Mouse (Mus musculus): ENCODE measurements around the gene Met.

The Met gene

DNA sequence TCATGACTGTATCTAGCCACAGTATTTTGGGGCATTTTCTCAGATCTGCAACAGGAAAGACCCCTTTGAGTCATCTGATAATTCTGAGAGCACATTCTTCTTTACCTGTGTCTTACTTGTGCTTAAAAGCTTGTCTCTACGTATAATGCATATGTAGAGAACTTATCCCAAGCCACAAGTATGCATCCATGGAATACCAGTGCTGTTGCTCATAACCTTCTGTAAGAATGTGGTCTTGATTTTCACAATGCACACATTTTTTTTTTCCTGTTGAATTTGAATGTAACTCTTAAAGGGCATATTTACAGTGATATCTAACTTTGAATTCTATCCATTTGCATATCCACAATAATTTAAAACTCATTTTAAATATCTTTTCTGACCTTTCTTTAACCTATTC, 31.8 kb downstream of the Met start:
- DNase-seq, result no peak

DNA sequence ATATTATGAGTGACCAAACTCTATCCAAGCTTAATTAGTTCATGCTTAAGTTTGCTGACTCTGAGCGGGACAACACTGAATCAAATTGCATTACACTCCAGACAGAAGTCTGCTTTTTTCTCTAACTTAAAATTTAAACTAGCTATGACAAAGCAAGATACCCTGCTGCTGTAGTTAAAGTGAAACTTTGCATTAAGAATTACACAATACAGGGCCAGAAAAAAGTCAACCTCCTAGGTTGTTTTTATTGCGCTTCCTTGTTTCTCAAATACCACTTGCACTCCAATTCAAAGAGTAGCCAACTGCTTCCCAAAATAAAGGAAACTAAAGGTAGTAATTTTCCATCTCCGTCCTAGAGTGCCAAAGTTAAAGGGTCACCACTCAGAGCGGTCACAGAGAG, 33.8 kb downstream of the Met start:
- no peak for DNase-seq

DNA sequence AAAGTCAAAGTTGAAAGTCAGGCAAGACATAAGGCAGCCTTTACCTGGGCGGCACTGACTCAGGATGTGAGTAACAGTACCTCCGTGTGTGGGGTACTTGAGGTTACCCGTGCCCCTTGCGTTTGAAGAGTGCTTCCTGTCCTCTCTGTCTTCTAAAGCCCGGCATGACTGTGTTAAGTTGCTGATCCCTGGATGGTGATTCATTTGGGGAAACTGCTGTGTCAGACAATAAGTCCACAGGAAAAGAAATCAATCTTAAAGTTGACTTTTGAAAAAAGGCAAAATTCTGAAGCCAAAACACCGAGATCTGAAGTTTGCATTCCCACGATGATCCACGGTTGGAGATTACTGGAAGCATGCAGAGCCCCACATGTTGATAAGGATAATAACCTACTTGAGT, 35.2 kb downstream of the Met start:
- no peak for DNase-seq

DNA sequence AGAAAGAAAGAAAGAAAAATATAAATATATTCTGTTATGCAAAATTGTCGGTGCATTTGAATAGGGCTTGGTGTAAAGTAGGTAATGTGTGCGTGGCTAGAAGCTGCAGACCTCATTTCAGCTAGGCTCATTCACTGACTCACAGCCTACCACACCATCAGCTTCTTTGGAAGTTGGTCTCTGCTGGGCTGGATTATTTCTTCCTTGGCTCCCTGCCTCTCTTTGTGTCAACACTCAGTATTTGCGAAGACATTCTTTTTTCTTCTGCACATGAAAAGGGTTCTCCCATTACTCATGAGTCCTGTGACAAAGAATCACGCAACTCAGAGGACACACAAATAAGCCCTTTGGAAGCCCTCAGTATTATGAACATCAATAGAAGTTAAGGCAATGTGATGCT, 37.8 kb downstream of the Met start:
- DNase-seq, result peak; percentile 34

DNA sequence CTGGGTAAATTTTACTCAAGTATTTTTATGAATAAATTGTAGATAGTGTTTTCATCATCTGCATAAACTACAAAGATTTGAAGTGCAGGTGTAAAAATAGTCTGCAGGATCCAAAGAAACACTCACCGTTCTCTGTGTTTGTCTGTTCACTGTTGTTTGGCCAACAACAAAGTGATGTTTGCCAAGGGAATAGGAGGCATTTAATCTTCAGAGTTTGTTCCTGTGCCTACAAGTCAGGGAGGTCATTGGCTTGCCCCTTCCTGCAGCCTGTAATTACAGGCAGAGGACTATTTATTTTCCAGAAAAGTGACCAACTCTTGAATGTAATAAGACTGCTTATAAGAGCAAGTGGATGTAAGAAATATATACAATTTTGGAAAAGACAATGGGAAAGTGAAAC, 38.7 kb downstream of the Met start:
- DNase-seq, result no peak

DNA sequence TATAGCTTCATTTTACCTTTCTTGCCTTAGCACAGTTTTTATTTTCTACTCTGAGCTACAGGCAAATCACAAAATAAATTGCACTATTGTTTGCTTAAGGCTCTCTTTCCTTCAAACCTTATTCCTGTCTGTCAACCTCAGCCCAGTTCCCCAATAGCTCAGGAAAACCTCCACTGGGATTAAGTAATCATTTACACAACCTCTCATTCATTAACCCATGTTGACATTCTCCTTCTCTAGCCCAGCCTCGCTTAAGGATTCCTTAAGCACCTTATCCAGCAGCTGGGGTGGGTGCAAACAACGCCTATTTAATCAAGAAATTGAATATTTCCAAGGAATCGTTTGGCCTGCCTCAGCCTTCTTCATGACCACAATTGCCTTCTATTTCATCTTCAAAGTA, 40.1 kb downstream of the Met start:
- DNase-seq, result no peak

DNA sequence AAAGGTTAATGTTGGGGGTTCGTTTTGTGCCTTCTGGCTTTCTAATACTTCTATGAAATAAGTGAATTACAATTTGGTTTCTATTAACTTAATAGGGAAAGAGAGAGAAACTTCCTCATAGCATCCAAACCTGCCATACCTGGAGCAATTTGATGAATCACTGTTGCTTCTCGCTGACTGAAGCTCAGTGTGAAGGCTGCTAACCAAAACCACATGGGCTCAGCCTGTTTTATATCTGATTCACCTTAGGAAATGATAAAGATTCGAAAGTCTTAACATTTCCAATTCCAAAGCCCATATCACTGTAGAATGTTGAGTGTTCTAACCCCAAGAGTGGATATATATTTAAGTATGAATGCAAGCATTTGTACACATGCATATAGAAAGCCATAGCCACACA, 41.9 kb downstream of the Met start:
- DNase-seq, result no peak

DNA sequence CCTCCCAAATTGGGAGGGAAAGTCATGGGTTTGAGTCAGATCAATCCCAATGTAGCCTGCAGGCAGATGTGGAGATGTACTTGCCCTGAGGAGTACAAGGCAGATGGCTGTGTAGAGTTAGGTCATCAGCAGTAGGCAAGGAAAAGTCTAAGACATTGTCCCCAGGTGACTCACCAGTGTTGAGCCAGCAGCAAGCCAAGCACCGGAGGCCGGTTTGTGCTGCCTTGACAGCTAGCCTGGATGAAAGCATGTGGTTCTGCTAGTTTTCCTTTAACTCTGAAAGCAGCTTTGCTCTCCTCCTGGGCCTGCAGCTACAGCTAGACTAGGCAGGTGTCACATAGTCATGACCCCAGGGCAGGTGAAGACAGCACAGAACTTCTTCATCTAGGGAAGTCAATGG, 43.2 kb downstream of the Met start:
- DNase-seq, result no peak

DNA sequence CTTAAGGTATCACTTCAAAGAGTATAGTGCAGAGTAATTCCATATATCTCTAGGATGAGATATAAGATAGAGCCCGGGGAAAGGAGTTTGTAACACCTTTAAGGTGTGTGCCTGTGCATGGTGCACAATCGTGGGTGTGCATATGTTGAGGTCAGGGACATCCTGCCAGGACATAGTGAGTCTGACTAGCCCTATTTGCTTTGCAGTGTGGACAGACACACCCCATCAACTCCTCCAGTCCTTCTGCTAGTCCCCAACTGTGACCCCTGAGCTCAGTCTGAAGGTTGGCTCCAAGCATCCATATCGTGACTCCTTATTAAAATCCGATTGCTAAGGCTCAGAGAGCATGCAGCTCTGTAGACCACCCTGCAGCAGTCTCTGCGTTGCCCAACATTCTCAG, 44.6 kb downstream of the Met start:
- DNase-seq, result no peak

DNA sequence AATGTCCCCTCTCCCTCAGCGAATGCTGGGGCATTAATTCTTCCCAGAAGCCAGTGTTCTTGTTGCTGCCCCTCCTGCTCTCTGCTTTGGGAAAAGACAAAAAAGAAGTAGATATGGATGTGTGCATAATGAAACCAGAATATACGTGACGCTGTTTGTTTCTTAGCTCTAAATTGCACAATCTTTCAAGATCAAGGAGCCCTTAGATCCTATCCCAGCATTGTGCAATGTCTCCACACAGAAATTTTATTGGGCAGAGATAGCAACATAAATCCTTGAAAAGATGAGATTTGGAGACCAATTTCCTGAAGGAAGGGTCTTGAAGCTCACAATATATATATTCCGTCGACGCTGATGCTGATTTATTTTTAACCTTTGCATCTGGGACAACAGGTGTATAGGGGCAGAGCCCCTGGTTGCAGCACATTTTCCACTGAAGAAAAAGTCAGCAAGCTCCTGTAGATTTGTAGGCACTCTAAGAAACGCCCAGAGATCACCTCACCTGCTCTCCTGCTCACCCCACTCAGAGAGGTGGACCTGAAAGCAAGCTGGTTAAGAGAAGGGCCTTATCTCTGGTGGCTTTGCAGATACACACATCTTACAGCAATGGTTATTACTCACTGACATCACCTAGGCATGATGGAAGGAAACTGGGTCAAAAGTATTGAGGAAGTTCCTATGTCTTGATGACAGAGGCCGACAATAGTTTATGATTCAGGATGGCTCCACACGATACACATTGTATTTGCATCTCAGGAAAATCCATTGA, 45.2 kb downstream of the Met start:
- no peak for DNase-seq

DNA sequence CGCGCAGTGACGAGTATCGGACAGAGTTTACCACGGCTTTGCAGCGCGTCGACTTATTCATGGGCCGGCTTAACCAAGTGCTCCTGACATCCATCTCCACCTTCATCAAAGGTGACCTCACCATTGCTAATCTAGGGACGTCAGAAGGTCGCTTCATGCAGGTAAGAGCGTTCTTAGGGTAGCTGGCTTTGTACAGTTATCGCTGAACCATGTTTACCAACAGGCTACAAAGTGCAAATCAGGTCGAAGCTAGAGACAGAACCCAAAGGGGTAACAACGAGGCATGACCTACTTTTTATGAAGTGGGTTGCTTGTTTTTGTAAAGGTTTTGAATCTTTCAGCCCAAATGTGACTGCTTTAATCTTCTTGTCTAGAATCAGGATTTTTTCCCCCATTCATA, 49.8 kb downstream of the Met start:
- no peak for DNase-seq

DNA sequence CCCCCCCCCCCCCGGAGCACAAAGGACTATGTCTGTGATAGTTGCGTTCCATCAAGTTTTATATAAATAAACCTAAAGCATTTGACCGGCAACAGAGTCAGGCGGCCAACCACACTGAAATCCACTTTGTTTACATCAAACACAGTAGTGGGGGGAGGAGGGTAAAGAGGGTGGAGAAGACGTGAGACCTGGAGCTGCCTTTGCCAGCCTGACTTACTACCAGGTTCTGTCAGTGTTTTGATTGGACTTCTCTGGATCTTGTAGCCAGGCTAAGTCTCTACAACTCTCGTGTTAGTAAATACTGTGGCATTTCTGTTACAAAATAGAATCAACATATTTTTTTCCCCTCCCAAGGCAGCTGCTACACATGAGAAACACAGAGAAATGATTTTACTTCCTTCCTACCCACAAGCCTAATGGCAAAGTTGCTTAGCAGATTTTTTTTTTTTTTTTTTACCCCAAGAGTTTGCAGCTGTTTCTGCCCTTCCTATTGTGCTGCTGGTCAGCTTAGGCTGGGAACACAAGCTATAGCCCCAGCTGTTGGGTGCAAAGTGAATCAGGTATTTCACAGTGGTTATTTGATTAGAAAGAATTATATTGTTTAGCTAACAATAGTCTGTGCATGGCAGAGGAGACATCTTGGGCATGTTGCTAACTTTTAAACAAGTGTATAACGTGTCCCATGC, 52.3 kb downstream of the Met start:
- DNase-seq, result peak; percentile 19

DNA sequence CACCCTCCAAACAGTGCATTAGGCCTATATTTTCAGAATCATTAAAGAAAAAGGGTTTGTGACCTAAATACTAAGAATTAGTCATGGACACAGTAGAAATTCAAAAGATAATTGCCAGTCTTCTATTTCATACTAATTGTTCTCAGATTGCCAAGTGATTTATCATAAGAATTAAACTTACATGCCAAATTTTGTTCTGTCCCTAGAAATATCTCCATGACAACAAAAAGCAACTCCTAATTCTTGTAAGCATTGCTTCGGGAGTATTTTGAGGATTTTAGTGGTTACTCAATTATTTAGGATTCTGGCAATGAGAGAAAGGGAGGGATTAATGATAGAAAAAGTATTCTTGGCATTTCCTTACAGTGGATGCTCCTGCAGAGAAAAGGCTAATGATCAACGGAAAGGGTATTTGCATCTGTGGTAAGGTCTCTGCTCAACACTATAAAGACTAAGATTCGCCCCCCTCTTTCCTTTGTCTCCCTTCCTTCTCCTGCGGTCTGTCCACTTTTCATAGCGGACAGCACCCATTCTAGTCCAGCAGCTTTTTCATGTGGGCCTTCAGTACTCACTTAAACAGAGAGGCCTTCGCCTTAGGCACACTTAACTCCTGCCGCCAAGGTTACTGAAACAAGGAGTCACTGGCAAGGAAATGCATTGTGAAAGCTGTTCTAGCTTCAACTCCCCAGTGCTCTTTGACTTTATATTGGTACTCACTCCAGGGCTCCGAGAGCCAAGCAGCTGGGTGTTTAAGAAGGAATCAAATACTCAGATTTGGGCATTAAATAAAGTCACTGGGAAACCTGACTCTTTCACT, 58.5 kb downstream of the Met start:
- no peak for DNase-seq

DNA sequence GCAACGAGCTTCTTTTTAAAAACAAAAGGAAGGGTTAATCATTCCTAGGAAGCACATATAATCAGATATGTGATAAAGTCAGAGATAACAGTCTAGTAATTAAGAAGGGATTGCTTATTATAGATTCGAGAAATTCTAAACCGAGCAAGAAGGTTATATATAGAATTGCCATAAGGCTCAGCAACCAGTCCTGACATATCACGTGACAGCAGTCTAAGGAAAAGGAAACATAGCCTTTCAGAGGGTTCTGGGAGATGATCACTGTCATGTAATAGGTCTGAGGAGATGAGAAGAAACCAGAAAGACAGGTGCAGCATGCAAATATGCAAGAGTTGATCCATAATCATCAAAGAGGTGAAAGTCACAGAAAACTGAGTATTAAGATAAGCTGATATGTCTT, 59.3 kb downstream of the Met start:
- no peak for DNase-seq

DNA sequence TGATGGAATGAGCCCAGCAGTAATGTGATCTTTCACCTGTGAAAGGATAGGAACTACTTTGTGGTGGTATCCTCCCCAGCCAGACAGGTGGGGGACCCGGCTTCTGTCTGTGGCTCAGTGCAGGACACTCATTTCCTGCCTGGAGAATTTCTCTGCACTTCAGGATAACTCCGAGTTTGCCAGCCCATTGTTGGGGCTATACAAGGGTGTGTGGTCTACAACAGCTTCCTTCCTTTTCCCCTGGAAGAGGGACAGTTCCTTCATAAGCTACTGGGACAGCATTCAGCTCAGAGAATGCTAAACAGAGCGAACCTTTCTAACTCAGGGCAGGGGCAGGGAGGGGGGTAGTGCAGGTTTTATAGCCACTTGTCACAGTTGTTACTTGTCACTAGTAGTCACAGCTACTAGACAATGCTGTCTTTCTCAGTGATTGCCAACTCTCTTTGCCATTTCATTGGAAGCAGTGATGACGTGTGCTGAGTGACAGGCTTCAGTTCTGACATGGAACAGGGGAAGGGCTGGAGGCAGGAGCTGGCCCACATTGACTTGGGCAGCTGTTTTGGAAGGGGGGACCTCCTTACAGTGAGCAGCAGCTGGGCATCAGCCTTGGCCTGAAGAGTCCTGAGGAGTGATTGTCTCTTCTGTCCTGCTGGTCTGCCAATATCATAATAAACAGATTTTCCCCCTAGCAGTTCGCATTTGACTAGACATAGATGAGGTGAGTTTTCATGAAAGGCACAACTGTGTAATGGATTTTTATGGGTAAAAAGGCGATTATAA, 66.1 kb downstream of the Met start:
- peak; percentile 23 for DNase-seq

DNA sequence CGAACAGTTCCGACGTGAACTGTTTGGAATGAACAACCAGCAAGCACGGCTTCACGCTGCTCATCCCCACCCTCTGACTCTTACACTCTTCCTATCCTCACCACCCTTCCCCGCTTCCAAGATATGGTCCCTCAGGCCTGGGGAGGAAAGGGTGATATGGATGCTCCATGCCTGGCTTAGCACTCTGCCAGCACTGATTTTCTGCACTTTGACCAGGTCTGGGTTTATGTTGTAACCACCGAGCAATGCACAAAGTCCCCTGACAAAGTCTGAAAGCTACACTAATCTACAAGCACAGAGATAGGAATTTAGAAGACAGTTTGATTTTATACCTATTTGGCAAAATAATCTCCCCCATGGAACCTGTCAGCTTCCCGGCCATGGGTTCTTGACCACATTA, 78.0 kb downstream of the Met start:
- DNase-seq, result no peak

DNA sequence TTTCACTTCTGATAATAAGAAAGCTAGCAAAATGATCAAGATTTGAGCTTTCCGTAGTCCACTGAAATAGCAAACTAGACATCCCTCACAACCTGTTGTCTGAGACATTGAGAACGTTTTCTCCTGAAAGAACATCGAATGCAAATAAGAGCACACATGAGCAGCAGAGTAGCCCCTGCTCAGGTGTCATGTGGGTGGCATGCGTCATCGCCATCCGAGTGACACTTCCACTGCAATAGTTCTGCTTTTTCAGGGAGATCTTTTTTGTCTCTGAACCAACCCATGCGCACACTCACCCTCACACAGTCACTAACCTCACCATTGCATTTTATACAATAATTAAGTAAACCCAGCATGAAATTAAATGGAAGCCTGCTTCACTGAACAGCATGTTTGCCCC, 78.8 kb downstream of the Met start:
- no peak for DNase-seq

DNA sequence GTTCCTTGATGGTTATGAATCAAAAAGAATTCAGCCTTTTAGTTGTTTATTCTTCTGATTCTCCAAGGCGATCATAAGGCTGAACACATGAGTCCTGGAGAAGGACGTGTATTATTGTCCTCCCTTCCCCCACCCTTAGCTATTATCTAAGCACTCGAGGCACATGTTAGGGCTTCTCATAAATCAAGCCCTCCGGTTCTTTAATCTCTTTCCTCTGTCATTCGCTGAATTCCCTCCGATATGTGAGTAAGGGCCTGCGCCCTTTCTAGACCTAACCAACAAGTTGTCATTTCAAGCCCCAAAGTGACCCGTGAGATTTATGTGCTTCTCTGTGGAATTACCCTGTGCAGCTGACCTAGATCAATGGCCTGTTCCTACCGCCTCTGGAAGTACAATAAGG, 81.9 kb downstream of the Met start:
- DNase-seq, result no peak

DNA sequence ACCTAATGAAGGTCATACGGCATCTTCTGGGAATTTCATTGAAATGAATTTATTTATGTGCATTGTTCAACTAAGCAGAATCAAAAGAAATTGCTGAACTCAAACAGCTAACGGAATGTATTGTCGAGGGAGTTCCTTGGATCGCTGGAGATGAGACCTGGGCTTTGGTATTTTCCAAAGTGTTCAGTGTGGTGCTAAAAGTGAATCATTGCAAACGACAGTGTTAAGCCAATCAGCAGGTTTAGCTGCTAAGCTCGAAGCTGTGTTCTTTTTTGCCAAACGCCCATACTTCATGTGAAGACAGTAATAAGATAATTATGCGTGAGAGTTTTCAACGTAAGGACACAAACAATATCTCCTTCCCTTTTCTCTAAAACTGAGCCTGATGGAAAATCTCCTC, 82.7 kb downstream of the Met start:
- no peak for DNase-seq

DNA sequence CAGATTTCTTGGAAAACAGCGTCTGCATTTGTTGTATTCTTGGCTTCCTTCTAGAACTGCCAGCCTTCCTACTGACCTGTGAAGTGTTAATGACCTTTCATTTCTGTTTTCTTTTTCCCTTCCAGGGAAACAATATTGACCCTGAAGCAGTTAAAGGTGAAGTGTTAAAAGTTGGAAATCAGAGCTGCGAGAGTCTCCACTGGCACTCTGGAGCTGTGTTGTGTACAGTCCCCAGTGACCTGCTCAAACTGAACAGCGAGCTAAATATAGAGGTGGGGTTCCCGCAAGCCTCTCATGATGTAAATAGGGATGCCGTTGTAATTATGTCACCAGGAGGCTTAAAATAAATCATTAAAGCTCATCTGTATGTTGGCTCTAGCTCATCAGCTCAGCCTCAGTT, 83.2 kb downstream of the Met start:
- no peak for DNase-seq

DNA sequence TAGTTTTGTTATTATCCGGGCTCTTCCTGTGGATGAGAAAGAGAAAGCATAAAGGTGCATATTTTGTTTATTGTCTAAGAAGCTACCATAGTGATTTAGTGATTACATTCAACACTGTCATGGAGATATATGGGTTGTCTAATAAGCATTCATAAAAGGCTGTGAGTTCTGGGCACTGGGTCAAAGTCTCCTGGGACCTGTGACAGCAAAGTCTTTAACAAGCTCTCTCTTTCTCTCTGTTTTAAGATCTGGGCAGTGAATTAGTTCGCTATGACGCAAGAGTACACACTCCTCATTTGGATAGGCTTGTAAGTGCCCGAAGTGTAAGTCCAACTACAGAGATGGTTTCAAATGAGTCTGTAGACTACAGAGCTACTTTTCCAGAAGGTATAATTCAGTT, 85.2 kb downstream of the Met start:
- no peak for DNase-seq

DNA sequence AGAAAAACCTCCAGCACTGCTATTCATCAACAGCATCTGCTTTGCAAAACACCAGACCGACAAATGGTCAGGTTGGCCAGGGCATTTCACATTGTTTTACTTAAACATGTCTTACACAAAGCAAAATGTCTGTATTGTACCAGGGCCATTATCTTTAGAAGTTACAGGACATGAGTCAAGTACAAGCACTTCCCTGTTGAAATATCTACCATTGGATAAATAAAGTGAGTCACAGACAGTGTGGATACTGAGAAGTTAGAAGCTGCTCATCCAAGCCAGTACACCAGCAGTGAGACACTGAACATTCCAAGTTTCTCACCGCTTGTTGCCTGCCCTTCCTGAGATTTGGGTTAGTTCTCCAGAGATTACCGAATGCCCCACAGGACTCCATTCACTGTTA, 86.0 kb downstream of the Met start:
- no peak for DNase-seq

DNA sequence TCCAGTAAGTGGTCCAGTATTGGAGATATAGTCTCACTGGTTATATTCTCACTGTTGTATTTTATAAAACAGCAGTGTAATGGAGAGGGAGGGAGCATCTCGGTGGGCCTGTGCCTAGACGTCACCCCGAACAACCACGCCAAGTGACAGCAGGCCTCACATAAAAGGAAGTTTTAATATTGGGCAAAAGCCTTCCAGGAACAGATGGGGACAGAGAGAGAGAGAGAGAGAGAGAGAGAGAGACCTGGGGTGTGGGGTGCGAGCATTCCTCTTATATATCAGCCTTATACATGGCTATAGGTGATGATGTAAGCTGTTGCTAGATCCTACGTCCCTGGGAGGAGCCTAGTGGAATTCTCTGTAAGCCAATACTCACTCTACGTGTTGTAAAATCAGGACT, 90.7 kb downstream of the Met start:
- DNase-seq, result no peak

Measured in lung, postnatal 10 days (tissue).